Mouse (Mus musculus) stomach, embryonic 16.5 days (tissue): ENCODE results near the gene Fam189b. TPM values are rescaled to one million over a fixed set of nuclear protein-coding genes. Genes with fewer than 3 reads are reported as not detected.
A peak's percentile ranks its signal among the peaks of the same experiment; 100 is the strongest.

Experiments used
- ATAC-seq: fragments of 200-750 bp; cut with Nextera tagmentation; 2 replicates; pipeline ENCODE4 v1.8.0; 2017; ENCODE audit warnings: moderate number of reproducible peaks, moderate TSS enrichment; ENCODE audit not compliant: insufficient read depth, low FRiP score
- H3K27ac ChIP-seq: fragments of 300-500 bp; sonication (generic); 2 replicates; pipeline ENCODE4 v1.5.1; 2014; ENCODE audit warnings: low read length
- H3K27me3 ChIP-seq: fragments of 300-500 bp; sonication (generic); 2 replicates; pipeline ENCODE4 v1.6.1; 2014; ENCODE audit warnings: low read length, control low read depth, mixed read lengths; ENCODE audit not compliant: control insufficient read depth, insufficient read depth
- H3K36me3 ChIP-seq: fragments of 300-500 bp; sonication (generic); 2 replicates; pipeline ENCODE4 v1.6.1; 2014; ENCODE audit warnings: low read length; ENCODE audit not compliant: control insufficient read depth, insufficient read depth
- H3K4me1 ChIP-seq: fragments of 300-500 bp; sonication (generic); 2 replicates; pipeline ENCODE4 v1.6.1; 2014; ENCODE audit warnings: low read length, control low read depth, mixed read lengths; ENCODE audit not compliant: control insufficient read depth, insufficient read depth
- H3K4me2 ChIP-seq: fragments of 300-500 bp; sonication (generic); 2 replicates; pipeline ENCODE4 v1.6.1; 2014; ENCODE audit warnings: low read depth, low read length, mixed read lengths
- H3K4me3 ChIP-seq: fragments of 300-500 bp; sonication (generic); replicated peaks from 2 replicates; pipeline ENCODE4 v1.5.1; 2014; ENCODE audit warnings: mild to moderate bottlenecking, low read length
- H3K9ac ChIP-seq: fragments of 300-500 bp; sonication (generic); 2 replicates; pipeline ENCODE4 v1.6.1; 2014; ENCODE audit warnings: low read length
- H3K9me3 ChIP-seq: fragments of 300-500 bp; sonication (generic); replicated peaks from 2 replicates; pipeline ENCODE4 v1.6.1; 2016; ENCODE audit warnings: low read length, control low read depth; ENCODE audit not compliant: control insufficient read depth
- WGBS: fragments of 180-500 bp; shearing (Covaris S2); extraction: QIAGEN DNeasy Blood & Tissue Kit; methylation state at CpG from one replicate; pipeline ENCODE4 v1.1.7; 2014; 5-methylcytosine and 5-hydroxymethylcytosine counted together
- polyA plus RNA-seq: library from polyadenylated mRNA; unstranded; fragments of >200 nt; fragmentation: Nextera tagmentation; extraction: Ambion mirVana; gene quantifications from 2 replicates; pipeline ENCODE4 v1.2.1, GENCODE M21; 2015

Gene Fam189b
- 22.0 and 23.9 TPM in 2 replicates for polyA plus RNA-seq

GRCm38 (mm10) chr3:89183058-89183958, at the start of gene Fam189b:
TSS of gene Fam189b (plus strand) at chr3:89183143.
- H3K27ac ChIP-seq: peak within 1 kb of the TSS; percentile 61
- H3K36me3 ChIP-seq: peaks cover 6% of the 10 kb centered on the region; the same call in 1 of the 2 replicates
- peak within 1 kb of the TSS; percentile 97 for H3K4me2 ChIP-seq
- H3K9ac ChIP-seq: peak within 1 kb of the TSS; percentile 88
- H3K27me3 ChIP-seq: no peaks in the 10 kb centered on the region
- ATAC-seq: peak; percentile 96
- 6% methylated on average over 39 of the region's 39 CpGs for WGBS
- peak within 1 kb of the TSS; percentile 66 for H3K4me3 ChIP-seq
- no peaks in the 10 kb centered on the region for H3K9me3 ChIP-seq
- peaks cover 24% of the 10 kb centered on the region for H3K4me1 ChIP-seq

GRCm38 (mm10) chr3:89133752-89134151, 49.2 kb upstream of the Fam189b start:
- H3K4me1 ChIP-seq: peaks cover 10% of the 10 kb centered on the region; the same call in 1 of the 2 replicates
- no peaks in the 10 kb centered on the region for H3K9me3 ChIP-seq
- 86% methylated on average over 1 of the region's 1 CpGs for WGBS
- 0 out of 2 replicates have a peak, but pooled peaks have one; percentile 12 for ATAC-seq
- H3K4me3 ChIP-seq: no peak overlapping the region
- H3K27ac ChIP-seq: 0 out of 2 replicates have a peak overlapping the region, but pooled peaks have one; percentile 14
- H3K9ac ChIP-seq: no peak overlapping the region
- H3K36me3 ChIP-seq: no peaks in the 10 kb centered on the region
- H3K27me3 ChIP-seq: no peaks in the 10 kb centered on the region; the same call in 1 of the 2 replicates
- H3K4me2 ChIP-seq: no peak overlapping the region

GRCm38 (mm10) chr3:89135958-89136357, 47.0 kb upstream of the Fam189b start, which contains the start of gene Pklr:
TSS of gene Pklr (plus strand) at chr3:89136142.
- Histone ChIP-seq H3K27ac (peak within 1 kb of the TSS; percentile 44), H3K4me1 (peaks cover 10% of the 10 kb centered on the region; the same call in 1 of the 2 replicates), H3K27me3 (no peaks in the 10 kb centered on the region; the same call in 1 of the 2 replicates), H3K9ac (peak within 1 kb of the TSS; percentile 40), H3K36me3 (no peaks in the 10 kb centered on the region), H3K4me3 (peak within 1 kb of the TSS; percentile 9), H3K9me3 (no peaks in the 10 kb centered on the region), H3K4me2 (peak within 1 kb of the TSS; percentile 26)
- WGBS: 45% methylated on average over 3 of the region's 3 CpGs
- no peak for ATAC-seq

GRCm38 (mm10) chr3:89136365-89136764, 46.6 kb upstream of the Fam189b start:
- Histone ChIP-seq H3K4me3 (peak overlapping the region; percentile 9; the same call in 1 of the 2 replicates), H3K27me3 (no peaks in the 10 kb centered on the region; the same call in 1 of the 2 replicates), H3K9me3 (no peaks in the 10 kb centered on the region), H3K4me1 (peaks cover 10% of the 10 kb centered on the region; the same call in 1 of the 2 replicates), H3K9ac (peak overlapping the region; percentile 40; the same call in 1 of the 2 replicates), H3K36me3 (no peaks in the 10 kb centered on the region), H3K27ac (peak overlapping the region; percentile 44; the same call in 1 of the 2 replicates), H3K4me2 (peak overlapping the region; percentile 26; the same call in 1 of the 2 replicates)
- peak; percentile 81; the same call in 1 of the 2 replicates for ATAC-seq
- 33% methylated on average over 9 of the region's 9 CpGs for WGBS

- no peaks in the 10 kb centered on the region; the same call in 1 of the 2 replicates for H3K27me3 ChIP-seq
- H3K4me1 ChIP-seq: 0 out of 2 replicates have a peak, but pooled peaks cover 2% of the 10 kb centered on the region
- no peak overlapping the region for H3K4me2 ChIP-seq
- H3K9ac ChIP-seq: no peak overlapping the region
- H3K4me3 ChIP-seq: no peak overlapping the region
- WGBS: 69% methylated on average over 10 of the region's 10 CpGs
- no peaks in the 10 kb centered on the region for H3K36me3 ChIP-seq
- no peak overlapping the region for H3K27ac ChIP-seq
- no peak for ATAC-seq
- H3K9me3 ChIP-seq: no peaks in the 10 kb centered on the region
These were observed 38.1 kb upstream of the Fam189b start for GRCm38 (mm10) chr3:89144821-89145220.

GRCm38 (mm10) chr3:89145566-89145965, 37.4 kb upstream of the Fam189b start:
- Histone ChIP-seq H3K9me3 (no peaks in the 10 kb centered on the region), H3K4me3 (no peak overlapping the region), H3K27ac (no peak overlapping the region), H3K9ac (peak overlapping the region; percentile 21; the same call in 1 of the 2 replicates), H3K4me2 (no peak overlapping the region), H3K36me3 (no peaks in the 10 kb centered on the region), H3K27me3 (peaks cover 3% of the 10 kb centered on the region; the same call in 1 of the 2 replicates), H3K4me1 (0 out of 2 replicates have a peak, but pooled peaks cover 2% of the 10 kb centered on the region)
- 62% methylated on average over 8 of the region's 8 CpGs for WGBS
- ATAC-seq: no peak

GRCm38 (mm10) chr3:89147101-89147978, 35.6 kb upstream of the Fam189b start:
- H3K4me3 ChIP-seq: peak overlapping the region; percentile 37
- peak; percentile 86 for ATAC-seq
- H3K4me2 ChIP-seq: peak overlapping the region; percentile 68
- peaks cover 3% of the 10 kb centered on the region; the same call in 1 of the 2 replicates for H3K27me3 ChIP-seq
- 27% methylated on average over 26 of the region's 26 CpGs for WGBS
- H3K4me1 ChIP-seq: 0 out of 2 replicates have a peak, but pooled peaks cover 2% of the 10 kb centered on the region
- H3K27ac ChIP-seq: no peak overlapping the region
- no peaks in the 10 kb centered on the region for H3K36me3 ChIP-seq
- no peaks in the 10 kb centered on the region for H3K9me3 ChIP-seq
- peak overlapping the region; percentile 56 for H3K9ac ChIP-seq

- 6% methylated on average over 15 of the region's 15 CpGs for WGBS
- Histone ChIP-seq H3K27me3 (peaks cover 3% of the 10 kb centered on the region; the same call in 1 of the 2 replicates), H3K9me3 (no peaks in the 10 kb centered on the region), H3K36me3 (no peaks in the 10 kb centered on the region), H3K4me1 (0 out of 2 replicates have a peak, but pooled peaks cover 2% of the 10 kb centered on the region), H3K4me3 (peak overlapping the region; percentile 37), H3K9ac (peak overlapping the region; percentile 56), H3K27ac (no peak overlapping the region), H3K4me2 (peak overlapping the region; percentile 68)
- ATAC-seq: no peak; the same call in 1 of the 2 replicates
These were observed 35.0 kb upstream of the Fam189b start for GRCm38 (mm10) chr3:89147979-89148311.
